Mouse (Mus musculus): Measurements from ENCODE around the gene Gm3646.

DNA sequence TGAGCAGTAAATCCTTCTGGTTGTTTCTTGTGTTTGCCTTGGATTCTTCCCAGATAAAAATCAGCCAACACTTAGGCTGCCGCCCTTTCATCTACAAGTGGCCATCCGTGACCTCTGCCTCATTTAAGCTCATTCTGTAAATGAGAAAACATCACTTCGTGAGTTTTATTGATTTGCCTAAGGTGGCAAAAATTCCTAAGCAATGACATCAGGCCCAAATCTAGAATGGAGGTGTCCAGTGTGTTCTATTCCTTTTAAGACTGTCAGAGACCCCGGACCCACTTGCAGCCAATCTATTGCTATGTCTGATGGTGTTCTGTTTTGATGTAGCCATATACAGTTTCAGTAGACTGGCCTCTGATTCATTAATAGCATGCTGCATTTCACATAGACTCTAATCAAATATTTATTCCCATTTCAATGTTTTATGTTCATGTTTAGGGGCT lies 26.5 kb upstream of the Gm3646 start:
- no peak for TF ChIP-seq CTCF (IDR thresholded peaks at IDR 0.05; ENCODE audit: low read depth)
- no peak for TF ChIP-seq EP300 (IDR thresholded peaks at IDR 0.05; ENCODE audit: low read depth)
